Mouse (Mus musculus) lung, postnatal 14 days (tissue): ENCODE results near the gene Mms22l.
"Not testable (repeated sequence)": the region's sequence is repeated elsewhere in the genome, so short reads cannot be mapped to it uniquely, and the experiment has no call there.

Experiments
- DNase-seq: peaks from one replicate; pipeline ENCODE4 v3.0.0; 2021

Mms22l gene

DNA sequence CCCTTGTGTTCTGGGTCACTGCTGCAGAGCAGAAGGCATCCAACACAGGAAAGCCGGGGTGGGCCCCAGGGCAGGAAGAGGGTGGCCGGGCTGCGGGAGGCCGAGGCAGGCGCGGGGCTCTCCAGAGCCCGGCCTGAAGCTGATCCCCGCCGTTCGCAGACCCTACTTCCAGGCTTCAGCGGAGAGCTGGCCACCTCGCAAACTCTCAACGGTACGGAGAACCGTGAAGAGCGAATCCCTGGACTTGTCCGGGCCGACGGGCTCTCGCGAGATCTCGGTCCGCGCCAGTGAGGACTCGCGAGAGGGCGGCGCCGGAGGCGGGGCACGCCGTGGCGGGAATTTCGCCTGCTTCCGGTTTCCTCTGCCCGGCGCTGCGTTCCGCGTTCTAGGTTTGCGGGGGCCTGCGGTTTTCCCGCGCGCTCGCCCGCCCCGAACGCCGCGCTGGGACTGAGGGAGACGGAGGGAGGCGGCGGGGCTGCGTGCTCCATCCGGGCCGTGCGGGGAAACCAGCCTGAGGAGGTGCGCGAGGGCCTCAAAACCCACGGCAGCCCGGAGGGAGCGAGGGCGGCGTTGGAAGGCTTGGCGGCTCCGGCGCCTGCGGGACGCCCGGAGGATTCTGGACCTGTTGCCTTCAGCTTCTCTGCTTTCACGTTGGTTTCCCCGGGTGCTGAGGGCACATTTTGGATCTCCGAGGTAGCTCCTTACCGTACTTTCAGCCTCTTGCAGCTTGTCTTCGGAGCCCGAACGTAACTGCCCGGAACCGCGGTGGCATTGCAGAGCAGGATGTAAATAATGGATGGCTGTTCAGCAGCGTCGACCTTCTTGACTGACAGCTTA lies at the start of gene Mms22l:
TSS of gene Mms22l (plus strand) at position 336 of the 837 bp plus-strand sequence.
- DNase-seq = peak; percentile 95

DNA sequence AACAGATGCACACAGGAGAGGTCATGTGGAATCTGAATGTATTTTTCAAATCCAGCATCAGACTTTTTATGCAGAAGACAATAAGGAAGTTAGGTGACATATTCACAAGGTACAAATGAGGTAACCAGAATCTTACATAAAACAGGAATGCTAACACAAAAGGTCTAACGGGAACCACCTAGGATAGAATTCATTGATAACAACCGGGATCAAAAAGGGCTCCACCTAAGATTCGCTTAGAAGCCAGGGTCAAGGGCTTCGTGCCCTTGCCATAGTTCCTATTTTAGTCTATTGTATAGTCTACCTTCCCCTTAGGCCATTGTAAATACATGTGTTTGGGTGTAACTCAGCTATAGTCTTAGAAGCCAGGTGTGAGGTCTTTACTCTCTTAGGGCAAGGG lies 12.2 kb upstream of the Mms22l start:
- DNase-seq = not testable (repeated sequence)

DNA sequence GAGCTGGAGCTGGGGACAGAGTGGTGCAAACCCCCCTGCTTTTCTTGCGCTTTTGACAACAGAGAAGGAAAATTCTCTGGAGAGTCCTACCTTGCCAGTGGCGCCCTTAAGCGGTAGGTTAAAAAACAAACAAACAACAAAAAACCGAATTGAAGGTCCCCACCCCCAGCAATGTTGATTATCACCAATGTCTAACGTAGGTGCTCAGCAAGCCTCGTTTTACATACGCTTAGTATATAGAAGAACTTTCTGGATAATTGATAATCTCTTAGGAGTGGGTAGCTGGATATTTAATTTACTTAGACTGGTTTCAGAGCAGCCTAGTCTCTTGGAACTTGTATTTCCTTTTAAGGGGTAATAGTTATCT lies 685 bp downstream of the Mms22l start:
- DNase-seq = no peak

DNA sequence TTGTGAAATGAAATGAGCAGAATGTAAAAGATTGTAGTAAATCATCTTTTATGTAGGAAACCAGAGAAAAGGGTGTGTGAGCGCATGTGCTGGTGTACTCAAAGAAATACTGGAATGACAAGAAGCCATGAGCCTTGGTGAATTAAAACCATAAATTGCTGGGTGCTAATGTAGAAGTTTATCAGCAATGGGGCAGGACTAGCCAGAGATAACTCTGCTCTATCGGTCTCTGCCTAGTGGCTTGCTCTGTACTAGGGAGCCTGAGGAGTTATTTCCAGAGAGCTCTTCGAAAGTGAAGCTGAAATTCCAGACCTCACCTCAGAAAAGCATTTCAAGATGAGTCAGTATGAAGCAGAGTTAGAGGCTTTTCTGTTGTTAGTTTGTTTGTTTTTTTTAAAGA lies 12.9 kb downstream of the Mms22l start:
- DNase-seq = no peak

DNA sequence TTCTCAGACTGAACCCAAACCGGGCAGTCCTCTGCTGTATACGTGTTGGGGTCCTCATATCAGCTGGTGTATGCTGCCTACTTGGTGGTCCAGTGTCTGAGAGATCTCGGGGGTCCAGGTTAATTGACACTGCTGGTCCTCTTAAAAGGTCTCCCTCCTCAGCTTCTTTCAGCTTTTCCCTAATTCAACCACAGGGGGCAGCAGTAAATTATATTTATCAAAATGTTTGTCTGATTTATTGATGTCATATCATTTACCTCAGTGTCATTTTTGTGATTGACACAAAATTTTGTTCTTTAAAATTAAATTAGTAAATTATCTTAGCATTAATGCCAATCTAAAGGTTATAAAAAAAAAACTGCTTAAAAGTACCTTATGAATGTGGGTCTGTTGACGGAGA lies 40.7 kb downstream of the Mms22l start:
- DNase-seq = no peak

DNA sequence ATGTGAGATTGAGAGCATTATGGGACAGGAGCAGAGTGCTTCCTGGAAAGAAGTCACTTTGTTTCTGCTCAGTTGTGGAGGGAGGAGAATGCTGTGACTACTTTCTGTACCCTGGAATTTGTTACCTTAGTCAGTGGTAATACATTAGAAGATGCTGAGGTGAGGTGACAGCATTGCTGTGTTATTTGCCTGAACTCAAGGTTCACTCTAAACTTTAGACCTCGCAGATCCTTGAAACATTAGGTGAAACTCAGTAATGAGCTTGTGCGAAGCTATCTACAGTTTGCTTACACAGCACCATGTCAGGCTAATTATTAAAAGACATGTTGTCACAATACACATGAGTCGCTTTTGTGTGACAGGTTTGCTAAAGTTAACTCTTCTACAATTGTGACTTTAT lies 47.2 kb downstream of the Mms22l start:
- no peak for DNase-seq

DNA sequence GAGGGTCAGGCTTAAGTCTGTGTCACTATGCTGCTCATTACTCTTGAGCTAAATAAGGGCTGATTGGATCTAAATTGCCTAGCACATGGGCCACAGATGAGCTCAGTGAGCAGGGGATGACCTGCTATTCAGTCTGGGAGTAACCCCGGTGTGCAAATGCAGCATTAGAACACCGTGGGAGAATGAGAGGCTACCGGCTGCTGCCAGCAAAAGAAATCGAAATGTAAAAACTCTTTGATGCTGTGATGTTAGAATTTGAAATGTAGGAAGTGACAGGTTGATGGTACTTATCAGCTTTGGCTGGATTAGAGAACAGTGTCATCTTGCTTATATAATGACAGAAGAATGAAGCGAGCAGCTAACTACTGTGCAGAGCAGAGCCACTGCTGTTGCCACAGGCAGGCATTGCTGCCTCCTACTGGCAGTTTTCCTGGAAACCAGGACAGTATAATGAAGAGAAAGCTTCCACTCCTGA lies 48.5 kb downstream of the Mms22l start:
- DNase-seq = peak; percentile 2

DNA sequence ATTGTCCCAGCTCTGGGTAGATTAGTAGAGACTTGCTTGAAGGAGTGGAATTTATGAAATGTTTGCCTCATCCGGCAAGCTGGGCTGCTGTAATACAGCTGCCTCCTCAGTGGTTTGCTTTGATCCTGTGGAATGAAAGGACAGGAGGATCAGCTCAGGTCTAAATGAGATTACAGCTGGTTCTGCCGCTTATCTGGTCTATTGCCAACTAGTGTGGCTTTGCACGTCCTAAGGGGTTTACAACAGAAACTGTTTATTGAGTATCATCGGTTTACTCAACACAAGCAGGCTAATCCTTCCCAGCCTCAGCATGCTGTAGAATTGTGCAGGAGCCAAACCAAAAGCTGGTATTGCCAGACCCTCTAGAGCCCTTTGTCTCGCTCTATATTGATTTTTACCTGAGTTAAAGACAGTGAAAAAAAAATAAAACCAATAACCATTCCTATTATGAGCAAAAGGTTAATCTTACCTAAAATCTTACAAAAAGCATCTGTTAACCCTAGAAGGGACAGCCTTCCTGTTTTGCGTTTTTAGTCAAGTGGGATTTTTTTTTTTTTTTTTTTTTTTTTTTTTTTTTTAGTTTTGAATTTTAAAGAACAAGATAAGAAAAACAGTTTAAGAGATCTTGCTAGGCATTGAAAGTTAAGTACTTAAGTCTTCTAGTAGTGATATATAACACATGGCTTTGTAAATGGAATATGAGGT lies 60.0 kb downstream of the Mms22l start:
- DNase-seq = no peak

DNA sequence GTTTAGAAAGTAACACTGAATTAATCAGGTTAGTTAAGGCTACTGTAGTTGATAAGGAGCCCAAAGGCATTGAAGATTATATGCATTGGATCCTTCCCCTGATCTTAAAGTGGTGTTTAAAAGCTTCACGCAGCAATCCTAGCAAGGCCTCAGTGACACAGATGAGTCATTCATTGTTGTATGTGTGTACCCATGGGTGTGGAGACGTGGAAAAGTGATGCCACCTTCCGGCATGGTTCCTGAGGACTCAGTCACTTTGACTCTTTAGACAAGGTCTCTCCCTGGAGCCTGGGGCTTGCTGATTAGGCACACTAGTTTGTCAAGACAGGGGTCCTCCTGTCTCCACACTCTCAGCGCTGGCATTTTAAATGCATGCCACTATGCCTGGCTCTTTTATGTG lies 60.9 kb downstream of the Mms22l start:
- DNase-seq = no peak

DNA sequence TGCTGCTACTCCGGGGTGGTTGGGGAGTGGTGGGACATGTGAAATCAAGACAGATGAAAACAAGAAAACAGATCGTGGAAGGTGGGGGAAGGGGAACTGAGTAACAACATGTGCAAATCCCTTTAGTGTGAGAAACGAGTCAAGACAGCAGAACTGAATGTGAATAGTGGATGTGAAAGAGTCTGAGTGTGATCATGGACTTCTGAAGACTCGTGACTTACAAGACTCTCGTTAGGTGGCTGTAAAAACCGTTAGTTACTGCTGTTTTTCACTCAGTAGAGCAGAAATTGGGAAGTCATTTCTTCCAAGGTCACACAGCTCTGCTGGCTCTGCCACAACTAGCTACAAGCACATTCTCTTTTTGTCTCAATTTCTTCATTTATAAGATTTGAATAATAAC lies 71.8 kb downstream of the Mms22l start:
- no peak for DNase-seq

DNA sequence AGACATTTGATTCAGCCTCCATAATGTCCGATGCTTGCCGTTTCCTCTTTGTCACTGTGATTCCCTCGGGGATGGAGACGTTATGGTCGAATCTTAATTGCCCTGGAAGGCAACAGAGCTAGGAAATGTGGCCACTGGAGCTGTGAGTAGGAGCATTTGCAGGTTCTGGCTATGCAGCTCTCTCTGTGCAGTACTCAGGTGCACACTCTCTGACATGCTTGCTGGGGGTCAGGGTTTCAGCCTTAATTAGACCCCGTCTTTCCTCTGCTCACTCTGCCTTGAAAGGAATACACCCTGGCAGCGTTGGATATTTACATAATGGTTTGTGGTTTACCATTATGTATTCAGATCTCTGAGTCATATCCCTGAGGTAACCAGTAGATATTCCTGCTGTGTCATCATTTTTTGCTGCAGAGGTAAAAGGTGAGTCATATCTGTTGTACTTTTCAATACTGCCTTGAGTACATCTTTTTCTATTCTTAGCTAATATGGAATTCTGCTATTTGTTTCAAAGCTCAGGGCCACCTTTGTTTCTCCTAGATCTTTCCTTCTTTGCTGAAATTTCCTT lies 72.8 kb downstream of the Mms22l start:
- no peak for DNase-seq

DNA sequence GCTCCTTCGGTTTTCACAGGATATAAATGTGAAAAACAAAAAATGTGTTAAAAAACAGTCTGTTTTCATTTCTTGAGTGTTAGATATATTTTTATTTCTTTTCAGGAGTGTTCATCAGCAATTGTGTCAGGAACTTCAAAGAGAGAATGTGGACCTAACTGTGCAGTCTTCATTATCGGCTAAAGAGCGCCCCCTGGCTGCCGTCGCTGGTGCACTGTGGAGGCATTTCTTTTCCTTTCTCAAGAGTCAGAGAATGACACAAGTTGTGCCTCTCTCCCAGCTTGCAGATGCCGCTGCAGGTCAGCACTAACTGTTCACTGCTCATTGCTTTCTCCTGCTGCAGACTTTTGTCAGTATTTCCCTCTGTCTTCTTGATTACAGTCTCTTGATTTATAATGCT lies 78.0 kb downstream of the Mms22l start:
- DNase-seq = peak; percentile 82

DNA sequence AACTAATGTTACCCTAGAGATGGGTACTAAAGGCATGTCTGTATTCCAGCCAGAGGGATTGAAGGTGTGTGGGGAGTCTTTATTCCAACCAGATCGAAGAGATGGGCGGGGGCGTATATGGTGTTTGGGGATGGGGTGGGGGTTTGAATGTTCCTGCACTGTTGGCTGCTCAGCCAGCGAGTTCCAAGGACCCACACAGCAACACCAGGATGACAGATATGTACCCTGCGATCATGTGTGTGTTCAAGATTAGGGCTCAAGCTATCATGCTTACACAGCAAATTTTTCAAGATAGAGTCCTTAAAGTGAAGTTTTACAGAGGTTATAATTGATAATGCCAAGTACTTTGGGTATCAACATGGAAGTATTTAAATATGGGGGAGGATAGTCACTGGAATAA lies 81.3 kb downstream of the Mms22l start:
- no peak for DNase-seq

DNA sequence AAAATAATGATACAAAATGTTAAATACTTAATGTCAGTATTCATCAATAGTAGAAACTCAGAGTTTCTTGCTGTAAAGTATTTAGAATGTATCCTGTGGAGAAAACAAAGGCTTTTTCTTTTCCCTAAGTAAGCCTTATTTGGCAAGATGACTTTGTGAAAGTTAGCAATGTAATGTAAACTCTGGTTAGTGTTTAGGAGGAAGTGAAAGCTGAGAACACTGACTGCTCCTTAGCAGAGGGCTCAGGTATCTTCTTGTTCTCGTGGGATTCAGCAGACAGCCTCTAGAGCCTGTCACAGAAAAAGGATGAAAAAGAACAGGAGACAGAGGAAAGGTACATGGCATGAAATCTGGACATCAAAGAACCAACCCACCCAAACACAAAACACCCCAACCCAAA lies 86.0 kb downstream of the Mms22l start:
- no peak for DNase-seq

DNA sequence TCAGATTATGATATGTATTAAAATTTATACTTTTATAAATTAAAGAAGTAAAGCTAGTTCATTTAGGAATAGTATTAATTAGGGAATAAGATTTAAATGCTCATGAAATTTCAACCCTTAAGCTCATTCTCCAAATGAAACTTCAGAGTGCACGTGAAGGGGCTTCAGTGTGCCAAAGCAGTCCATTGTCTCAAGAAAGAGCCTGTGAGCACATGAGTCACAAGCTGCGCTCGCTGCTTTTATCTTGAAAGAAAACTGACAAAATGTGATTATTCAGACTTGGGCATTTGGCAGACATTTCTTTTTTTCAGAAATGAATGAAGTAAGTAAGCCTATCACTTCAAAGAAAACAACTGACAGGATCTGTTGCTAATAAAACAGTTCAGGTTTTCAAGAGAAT lies 87.7 kb downstream of the Mms22l start:
- DNase-seq = no peak

DNA sequence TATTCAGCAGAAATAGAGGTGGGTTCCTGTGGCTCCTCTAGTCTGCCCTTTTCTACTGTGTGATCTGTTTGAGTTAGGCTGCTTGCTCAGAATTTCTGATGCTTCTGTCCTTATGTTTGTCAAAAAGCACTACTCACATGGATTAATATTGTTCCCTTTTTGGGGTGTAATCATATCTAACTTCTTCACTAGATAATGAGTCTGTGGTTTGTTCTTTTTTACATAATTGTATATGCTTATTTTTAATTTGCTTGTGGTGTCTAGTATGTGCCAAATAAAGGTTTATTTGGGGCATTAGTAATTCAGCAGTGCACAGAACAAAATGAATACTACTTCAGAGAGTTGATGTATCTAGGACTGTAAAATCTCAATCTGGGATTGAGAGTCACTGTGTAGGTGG lies 98.6 kb downstream of the Mms22l start:
- DNase-seq = no peak

DNA sequence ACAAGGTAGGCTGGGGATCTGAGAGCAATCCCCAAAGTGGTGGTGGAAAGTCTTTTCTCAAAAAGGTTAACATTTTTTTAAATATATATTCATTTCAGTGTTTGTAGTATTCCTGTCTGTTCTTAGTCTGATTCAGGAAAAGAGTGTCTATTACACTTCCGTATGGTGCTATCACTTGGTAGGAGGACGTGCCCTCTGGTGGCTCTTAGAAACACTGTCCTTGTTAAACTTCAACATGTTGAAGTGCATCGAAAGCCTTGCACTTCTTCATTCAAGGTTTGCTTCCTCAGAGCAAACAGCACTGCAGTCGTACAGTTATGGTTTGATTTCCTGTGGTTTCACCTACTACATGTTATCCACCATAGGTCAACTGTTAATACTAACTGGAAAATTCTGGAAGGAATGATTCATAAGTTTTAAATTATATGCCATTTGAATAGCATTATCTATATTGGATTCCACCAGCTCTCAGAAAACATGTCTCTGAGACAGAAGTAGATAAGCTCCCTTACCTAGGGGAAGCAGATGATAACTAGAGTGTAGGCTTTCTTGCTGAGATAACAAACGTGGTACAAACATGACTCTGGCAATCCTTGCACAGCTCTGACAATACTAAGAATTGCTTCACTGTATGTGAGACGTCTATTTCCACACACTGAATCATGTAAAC lies 100.8 kb downstream of the Mms22l start:
- no peak for DNase-seq

DNA sequence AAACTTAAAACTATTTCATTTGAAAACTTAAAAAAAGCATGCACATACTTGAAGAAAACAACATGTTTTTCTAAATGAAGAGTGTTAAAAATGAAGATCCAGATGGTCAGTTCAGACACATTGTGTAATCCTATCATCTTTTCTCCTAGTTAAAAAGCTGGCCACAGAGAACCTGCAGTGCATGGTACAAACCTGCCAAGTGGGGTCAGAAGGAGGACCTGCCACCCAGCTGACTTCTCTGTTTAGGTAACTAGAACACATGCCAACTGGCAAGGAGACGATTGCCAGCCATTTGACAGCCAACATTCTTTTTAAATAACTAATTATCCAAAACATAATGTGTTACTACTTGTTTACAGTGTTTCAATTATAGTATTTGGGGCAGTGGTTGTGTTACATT lies 102.4 kb downstream of the Mms22l start:
- no peak for DNase-seq

DNA sequence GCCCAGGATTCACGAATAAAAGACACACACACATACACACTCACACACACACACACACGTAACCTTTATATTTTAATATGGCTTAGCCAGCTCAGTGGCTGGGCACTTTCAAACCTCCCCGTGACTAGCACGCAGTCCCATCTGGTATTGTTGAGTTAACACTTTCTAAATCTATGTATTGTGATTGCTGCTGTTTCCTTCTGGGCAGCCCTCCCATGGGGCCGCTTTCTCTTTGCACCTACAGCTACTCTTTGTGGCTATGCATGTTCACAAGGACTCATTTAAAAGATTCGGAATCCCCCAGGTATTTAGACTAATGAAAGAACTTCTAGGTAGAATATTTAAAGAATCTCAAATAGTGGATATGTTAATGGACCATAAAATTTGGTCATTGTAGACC lies 105.5 kb downstream of the Mms22l start:
- no peak for DNase-seq

DNA sequence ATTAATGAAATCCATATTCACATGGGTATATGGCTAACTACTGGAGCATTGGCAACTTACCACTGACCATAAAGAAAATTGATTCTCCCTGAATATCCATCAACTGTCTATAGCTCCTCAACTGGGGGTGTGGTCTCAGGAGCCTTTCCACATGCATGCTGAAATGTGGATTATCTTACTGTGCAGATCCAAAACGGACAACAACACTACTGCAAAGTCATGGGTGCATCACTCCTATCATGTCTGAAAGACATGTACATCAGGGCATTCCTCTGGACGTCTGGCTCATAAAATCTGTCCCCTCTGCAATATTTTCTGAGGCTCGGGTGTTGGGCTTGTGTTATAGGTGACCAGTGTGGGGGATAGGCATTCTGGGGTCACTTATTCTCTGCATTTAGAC lies 112.8 kb downstream of the Mms22l start:
- no peak for DNase-seq

DNA sequence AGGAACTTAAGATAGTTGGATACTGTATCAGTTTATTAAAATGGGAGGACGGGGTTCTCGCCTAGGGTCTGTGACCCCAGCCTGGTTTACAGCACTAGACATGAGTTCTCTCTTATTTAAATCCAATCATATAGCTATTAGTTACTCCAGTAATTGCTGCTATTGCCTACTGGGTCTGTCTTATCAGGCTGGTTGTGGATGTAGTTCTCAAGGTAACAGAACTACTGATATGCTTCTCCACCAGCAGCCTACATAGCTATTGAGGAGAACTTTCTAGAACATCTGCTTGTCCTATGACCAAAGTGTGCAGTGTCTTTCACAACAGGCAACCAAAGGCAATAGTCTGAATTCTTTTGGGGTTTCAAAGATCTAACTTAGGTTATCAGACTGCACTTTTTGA lies 113.3 kb downstream of the Mms22l start:
- no peak for DNase-seq

DNA sequence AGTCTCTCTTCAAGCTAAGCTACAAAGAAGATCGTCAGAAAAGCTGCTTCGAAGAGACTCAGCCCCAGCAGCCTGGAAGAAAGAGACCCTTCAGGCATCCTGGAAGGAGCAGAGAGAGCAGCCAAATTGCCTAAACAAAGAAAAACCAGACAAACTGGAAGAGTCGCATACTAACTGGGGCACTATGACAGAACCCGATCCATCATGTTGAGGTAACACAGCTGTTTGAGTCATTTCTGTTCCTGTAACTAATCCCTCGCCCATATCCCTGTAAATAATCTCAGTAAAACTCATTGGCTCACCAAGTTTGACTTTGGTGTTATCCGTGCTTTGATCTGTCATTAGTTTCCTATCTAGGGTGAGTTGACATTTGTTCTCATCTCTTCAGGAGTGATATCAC lies 123.8 kb downstream of the Mms22l start:
- no peak for DNase-seq

DNA sequence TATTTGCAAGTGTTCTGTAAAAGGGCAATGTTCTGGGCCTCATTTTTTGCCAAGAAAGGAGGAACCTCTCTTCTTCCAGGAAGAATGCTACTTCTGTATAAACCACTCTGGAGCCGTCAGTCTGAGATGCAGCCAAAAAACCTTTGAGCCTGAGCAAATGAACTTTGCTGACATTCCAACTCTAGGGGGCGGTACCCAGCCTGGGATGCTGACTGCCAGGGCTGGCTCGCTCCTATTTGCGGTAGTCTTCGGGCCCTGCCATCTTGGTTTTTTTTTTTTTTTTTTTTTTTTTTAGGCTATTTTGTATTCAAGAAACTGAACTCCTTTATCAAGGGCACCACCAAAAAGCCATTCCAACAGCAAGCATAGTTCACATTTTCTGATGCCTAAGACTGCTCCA lies 124.2 kb downstream of the Mms22l start:
- DNase-seq = peak; percentile 8
